Mouse (Mus musculus) forebrain, embryonic 14.5 days (tissue): ENCODE data around the gene Bcl10. TPM values are rescaled to one million over a fixed set of nuclear protein-coding genes. Genes with fewer than 3 reads are reported as not detected.
"Not testable (repeated sequence)": the region's sequence is repeated elsewhere in the genome, so short reads cannot be mapped to it uniquely, and the experiment has no call there.

Source experiments
- ATAC-seq: fragments of 200-750 bp; cut with Nextera tagmentation; 2 replicates; pipeline ENCODE4 v1.8.0; 2017; ENCODE audit warnings: mild to moderate bottlenecking, moderate library complexity
- DNase-seq: peaks from one replicate; pipeline ENCODE4 v3.0.0-alpha.2; 2015; ENCODE audit warnings: low spot score
- H3K27ac ChIP-seq: fragments of 300-500 bp; sonication (generic); 2 replicates; pipeline ENCODE4 v1.5.1; 2014; ENCODE audit warnings: low read depth, mild to moderate bottlenecking, control low read depth, low read length, moderate library complexity
- H3K27me3 ChIP-seq: fragments of 300-500 bp; sonication (generic); replicated peaks from 2 replicates; pipeline ENCODE4 v1.6.1; 2014; ENCODE audit warnings: low read length, control low read depth, mixed read lengths; ENCODE audit not compliant: control insufficient read depth, insufficient read depth
- H3K36me3 ChIP-seq: fragments of 300-500 bp; sonication (generic); 2 replicates; pipeline ENCODE4 v1.6.1; 2014; ENCODE audit warnings: low read length, control low read depth; ENCODE audit not compliant: control insufficient read depth, insufficient read depth
- H3K4me1 ChIP-seq: fragments of 300-500 bp; sonication (generic); 2 replicates; pipeline ENCODE4 v1.6.1; 2014; ENCODE audit warnings: antibody characterized with exemption, low read length, control low read depth; ENCODE audit not compliant: control insufficient read depth, insufficient read depth
- H3K4me2 ChIP-seq: fragments of 300-500 bp; sonication (generic); 2 replicates; pipeline ENCODE4 v1.6.1; 2014; ENCODE audit warnings: mild to moderate bottlenecking, control low read depth, low read length
- H3K4me3 ChIP-seq: fragments of 300-500 bp; sonication (generic); 2 replicates; pipeline ENCODE4 v1.5.1; 2014; ENCODE audit warnings: low read depth, low read length, control low read depth
- H3K9ac ChIP-seq: fragments of 300-500 bp; sonication (generic); 2 replicates; pipeline ENCODE4 v1.6.1; 2014; ENCODE audit warnings: mild to moderate bottlenecking, low read length, control low read depth, moderate library complexity
- H3K9me3 ChIP-seq: fragments of 300-500 bp; sonication (generic); replicated peaks from 2 replicates; pipeline ENCODE4 v1.6.1; 2016; ENCODE audit warnings: low read length, control low read depth, mixed read lengths; ENCODE audit not compliant: control insufficient read depth
- WGBS: fragments of 180-500 bp; shearing (Covaris S2); extraction: QIAGEN DNeasy Blood & Tissue Kit; methylation state at CpG from one replicate; pipeline ENCODE4 v1.1.7; 2014; 5-methylcytosine and 5-hydroxymethylcytosine counted together
- polyA plus RNA-seq: library from polyadenylated mRNA; unstranded; fragments of >200 nt; fragmentation: Nextera tagmentation; extraction: Ambion mirVana; gene quantifications from 2 replicates; pipeline ENCODE4 v1.2.1, GENCODE M21; 2014

The Bcl10 gene
- polyA plus RNA-seq, 1 experiment from 2014 or later, result 41.7 TPM

DNA sequence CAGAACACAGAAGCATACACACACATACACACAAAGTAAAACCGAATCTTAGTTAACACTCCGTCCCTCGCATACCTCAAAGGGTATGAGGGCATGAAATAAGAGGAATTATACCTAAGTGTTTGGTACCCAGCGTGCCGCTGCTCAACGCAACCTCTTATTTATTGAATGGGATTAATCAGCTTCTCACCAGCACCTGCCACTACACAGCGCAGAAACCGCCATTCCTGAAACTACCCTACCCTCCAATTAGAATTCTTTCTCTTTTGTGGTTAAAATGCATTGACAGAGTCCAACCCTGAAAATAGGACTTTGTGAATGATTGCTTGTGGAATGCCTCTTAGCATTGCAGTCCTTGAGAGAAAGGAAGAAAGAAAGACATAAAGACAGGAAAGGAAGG is 19.1 kb upstream of the Bcl10 start:
- Histone ChIP-seq H3K27me3 (no peaks in the 10 kb centered on the region), H3K4me3 (no peak overlapping the region), H3K9ac (no peak overlapping the region), H3K4me1 (peaks cover 7% of the 10 kb centered on the region; the same call in 1 of the 2 replicates), H3K36me3 (no peaks in the 10 kb centered on the region), H3K4me2 (no peak overlapping the region), H3K9me3 (no peaks in the 10 kb centered on the region), H3K27ac (no peak overlapping the region; the same call in 1 of the 2 replicates)
- DNase-seq (peak; percentile 44), ATAC-seq (peak; percentile 35; the same call in 1 of the 2 replicates)
- 32% methylated on average over 8 of the region's 8 CpGs for WGBS

DNA sequence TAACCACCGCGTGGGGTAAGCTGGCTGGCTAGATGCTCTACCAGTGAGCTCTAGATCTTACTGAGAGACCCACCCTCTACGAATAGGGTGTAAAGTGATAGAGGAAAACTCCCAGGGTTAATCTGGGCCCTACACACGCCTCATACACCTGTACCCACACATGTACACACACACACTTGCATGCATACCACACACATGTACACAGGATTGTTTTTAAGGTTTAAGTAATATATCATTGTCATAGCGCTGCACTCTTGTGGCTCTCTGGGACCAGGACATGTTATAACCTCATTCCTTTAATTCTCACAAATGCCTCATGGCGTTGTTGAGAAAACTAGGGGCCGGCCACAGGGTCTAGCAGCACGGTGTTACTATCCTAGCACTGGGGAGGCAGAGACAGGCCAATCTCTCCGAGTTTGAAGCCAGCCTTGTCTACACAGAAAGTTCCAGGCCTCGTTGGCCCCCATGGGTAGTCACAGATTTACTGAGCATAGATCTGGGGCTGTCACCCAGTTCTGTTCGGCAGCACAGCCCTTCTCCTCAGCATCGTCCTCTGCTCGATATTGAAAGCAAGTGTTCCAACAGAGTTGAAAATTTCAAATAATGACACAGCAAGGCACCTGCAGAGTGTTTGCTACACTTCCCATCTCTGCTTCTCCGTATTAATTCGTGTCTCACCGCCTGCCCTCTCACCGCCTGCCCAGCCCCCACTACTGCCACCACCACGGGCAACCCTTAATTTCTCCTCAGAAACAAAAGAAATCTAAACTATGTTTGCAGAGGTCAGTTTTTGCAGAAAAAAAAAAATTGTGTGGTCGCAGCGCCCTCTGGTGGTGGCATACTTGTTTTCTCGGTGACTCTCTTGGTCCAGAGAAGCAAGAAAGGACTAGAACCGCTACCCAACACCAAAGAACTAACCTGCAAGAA is 17.5 kb upstream of the Bcl10 start:
- ATAC-seq (peak; percentile 64), DNase-seq (peak; percentile 88)
- Histone ChIP-seq H3K4me1 (0 out of 2 replicates have a peak, but pooled peaks cover 2% of the 10 kb centered on the region), H3K9me3 (no peaks in the 10 kb centered on the region), H3K27me3 (no peaks in the 10 kb centered on the region), H3K9ac (no peak overlapping the region), H3K36me3 (no peaks in the 10 kb centered on the region), H3K4me3 (no peak overlapping the region), H3K4me2 (peak overlapping the region; percentile 33; the same call in 1 of the 2 replicates), H3K27ac (0 out of 2 replicates have a peak overlapping the region, but pooled peaks have one; percentile 14)
- 47% methylated on average over 22 of the region's 22 CpGs for WGBS

- 95% methylated on average over 9 of the region's 9 CpGs for WGBS
- ATAC-seq (no peak), DNase-seq (no peak)
These were observed 16.0 kb upstream of the Bcl10 start for GRCm38 (mm10) chr3:145906582-145906981.

GRCm38 (mm10) chr3:145912512-145912911 is 10.1 kb upstream of the Bcl10 start:
- DNase-seq (no peak), ATAC-seq (no peak)
- Histone ChIP-seq H3K36me3 (no peaks in the 10 kb centered on the region), H3K4me1 (no peaks in the 10 kb centered on the region), H3K27me3 (no peaks in the 10 kb centered on the region), H3K9ac (no peak overlapping the region), H3K27ac (no peak overlapping the region), H3K4me2 (no peak overlapping the region), H3K4me3 (no peak overlapping the region), H3K9me3 (no peaks in the 10 kb centered on the region)
- 82% methylated on average over 7 of the region's 7 CpGs for WGBS

More at GRCm38 (mm10) chr3:145906582-145906981, 16.0 kb upstream of the Bcl10 start:
- H3K27me3 ChIP-seq, result no peaks in the 10 kb centered on the region
- no peak overlapping the region for H3K4me2 ChIP-seq
- H3K4me1 ChIP-seq, result no peaks in the 10 kb centered on the region
- H3K27ac ChIP-seq, result no peak overlapping the region
- no peaks in the 10 kb centered on the region for H3K9me3 ChIP-seq
- no peaks in the 10 kb centered on the region for H3K36me3 ChIP-seq
- no peak overlapping the region for H3K4me3 ChIP-seq
- no peak overlapping the region for H3K9ac ChIP-seq

- no peak overlapping the region for H3K27ac ChIP-seq
- H3K36me3 ChIP-seq, result no peaks in the 10 kb centered on the region
- no peaks in the 10 kb centered on the region for H3K27me3 ChIP-seq
- ATAC-seq (no peak), DNase-seq (no peak)
- H3K4me3 ChIP-seq, result no peak overlapping the region
- no peaks in the 10 kb centered on the region for H3K9me3 ChIP-seq
- H3K9ac ChIP-seq, result no peak overlapping the region
- H3K4me1 ChIP-seq, result no peaks in the 10 kb centered on the region
- WGBS, result 85% methylated on average over 6 of the region's 6 CpGs
- no peak overlapping the region for H3K4me2 ChIP-seq
These were observed 9.3 kb upstream of the Bcl10 start for GRCm38 (mm10) chr3:145913263-145913662.

- not testable (repeated sequence) for H3K36me3 ChIP-seq, H3K27ac ChIP-seq, H3K4me3 ChIP-seq, H3K27me3 ChIP-seq, H3K9me3 ChIP-seq, H3K4me1 ChIP-seq, DNase-seq, ATAC-seq, H3K4me2 ChIP-seq, H3K9ac ChIP-seq
- WGBS, result 71% methylated on average over 7 of the region's 7 CpGs
These were observed 8.7 kb upstream of the Bcl10 start for GRCm38 (mm10) chr3:145913942-145914341.

DNA sequence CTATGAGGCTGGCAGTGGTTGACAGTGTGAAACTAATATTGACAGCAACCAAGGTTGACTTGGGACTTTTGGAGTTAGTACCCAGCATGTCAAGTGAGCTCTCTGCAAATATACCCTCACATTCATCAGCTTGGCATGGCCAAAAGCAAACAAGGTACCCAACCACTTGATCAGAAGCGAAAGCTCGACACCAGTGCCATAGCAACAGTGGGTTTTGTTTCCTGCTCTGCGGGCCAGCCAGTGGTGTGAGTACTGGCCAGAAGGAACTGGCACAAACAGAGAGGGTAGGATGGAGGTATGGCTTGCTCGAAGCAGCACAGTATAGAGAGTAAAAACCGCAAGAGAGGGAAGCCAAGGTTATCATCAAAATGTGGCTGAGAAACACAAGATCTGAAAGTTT is 6.2 kb upstream of the Bcl10 start:
- Histone ChIP-seq H3K27ac (no peak overlapping the region), H3K9ac (no peak overlapping the region), H3K4me3 (no peak overlapping the region), H3K36me3 (no peaks in the 10 kb centered on the region), H3K27me3 (no peaks in the 10 kb centered on the region), H3K4me1 (no peaks in the 10 kb centered on the region), H3K4me2 (no peak overlapping the region), H3K9me3 (no peaks in the 10 kb centered on the region)
- no peak for ATAC-seq
- 86% methylated on average over 5 of the region's 5 CpGs for WGBS
- DNase-seq, result no peak

DNA sequence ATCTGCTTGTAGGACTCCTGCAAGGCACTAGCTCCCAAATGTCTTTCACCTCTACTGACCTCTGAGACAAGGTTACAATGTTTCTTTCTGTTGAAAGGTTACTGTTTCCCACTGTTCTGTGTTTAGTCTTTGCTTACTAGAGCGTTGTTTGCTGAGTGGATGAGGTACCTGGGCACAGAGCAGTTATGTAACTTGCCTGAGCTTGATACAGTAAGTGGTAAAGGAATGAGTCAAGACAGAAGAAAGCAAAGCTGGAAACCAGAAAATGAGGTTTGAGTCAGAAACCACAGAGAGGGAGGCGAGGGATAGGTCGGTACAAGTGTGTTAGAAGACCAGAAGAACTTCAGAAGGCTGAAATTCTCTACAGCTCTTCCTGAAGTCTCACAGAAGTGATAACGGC is 5.8 kb upstream of the Bcl10 start:
- H3K4me3 ChIP-seq, result no peak overlapping the region
- no peak for ATAC-seq
- no peak for DNase-seq
- no peaks in the 10 kb centered on the region for H3K27me3 ChIP-seq
- WGBS, result 91% methylated on average over 4 of the region's 4 CpGs
- no peaks in the 10 kb centered on the region for H3K36me3 ChIP-seq
- no peak overlapping the region for H3K4me2 ChIP-seq
- no peak overlapping the region for H3K27ac ChIP-seq
- no peak overlapping the region for H3K9ac ChIP-seq
- no peaks in the 10 kb centered on the region for H3K9me3 ChIP-seq
- H3K4me1 ChIP-seq, result no peaks in the 10 kb centered on the region

GRCm38 (mm10) chr3:145922971-145923370 is 367 bp downstream of the Bcl10 start:
- ATAC-seq (no peak), DNase-seq (no peak)
- no peak overlapping the region for H3K9ac ChIP-seq
- no peaks in the 10 kb centered on the region for H3K27me3 ChIP-seq
- no peak overlapping the region for H3K27ac ChIP-seq
- H3K4me3 ChIP-seq, result no peak overlapping the region
- no peaks in the 10 kb centered on the region for H3K9me3 ChIP-seq
- H3K36me3 ChIP-seq, result peaks cover 3% of the 10 kb centered on the region; the same call in 1 of the 2 replicates
- no peak overlapping the region for H3K4me2 ChIP-seq
- WGBS, result 79% methylated on average over 3 of the region's 3 CpGs
- H3K4me1 ChIP-seq, result peaks cover 9% of the 10 kb centered on the region
